Mouse (Mus musculus) limb, embryonic 12.5 days (tissue): ENCODE data around the gene Irf2bp1. TPM values are rescaled to one million over a fixed set of nuclear protein-coding genes. Genes with fewer than 3 reads are reported as not detected.

ENCODE experiments used
- ATAC-seq: fragments of 200-750 bp; cut with Nextera tagmentation; 2 replicates; pipeline ENCODE4 v1.8.0; 2017; ENCODE audit warnings: low read depth, moderate TSS enrichment; ENCODE audit not compliant: insufficient number of reproducible peaks, insufficient read depth, low FRiP score, low TSS enrichment
- H3K27ac ChIP-seq: fragments of 300-500 bp; sonication (generic); 2 replicates; pipeline ENCODE4 v1.5.1; 2016; ENCODE audit warnings: mild to moderate bottlenecking, moderate library complexity
- H3K27me3 ChIP-seq: fragments of 300-500 bp; sonication (generic); 2 replicates; pipeline ENCODE4 v1.6.1; 2016; ENCODE audit warnings: mild to moderate bottlenecking, moderate library complexity
- H3K36me3 ChIP-seq: fragments of 300-500 bp; sonication (generic); 2 replicates; pipeline ENCODE4 v1.6.1; 2016; ENCODE audit warnings: mild to moderate bottlenecking, moderate library complexity
- H3K4me1 ChIP-seq: fragments of 300-500 bp; sonication (generic); replicated peaks from 2 replicates; pipeline ENCODE4 v1.6.1; 2016
- H3K4me2 ChIP-seq: fragments of 300-500 bp; sonication (generic); 2 replicates; pipeline ENCODE4 v1.6.1; 2016; ENCODE audit warnings: mild to moderate bottlenecking, moderate library complexity
- H3K4me3 ChIP-seq: fragments of 300-500 bp; sonication (generic); replicated peaks from 2 replicates; pipeline ENCODE4 v1.5.1; 2016; ENCODE audit warnings: mild to moderate bottlenecking
- H3K9ac ChIP-seq: fragments of 300-500 bp; sonication (generic); replicated peaks from 2 replicates; pipeline ENCODE4 v1.6.1; 2016; ENCODE audit warnings: mild to moderate bottlenecking, moderate library complexity
- H3K9me3 ChIP-seq: fragments of 300-500 bp; sonication (generic); 2 replicates; pipeline ENCODE4 v1.6.1; 2016; ENCODE audit warnings: mild to moderate bottlenecking, moderate library complexity
- WGBS: fragments of 180-500 bp; shearing (Covaris S2); methylation state at CpG from one replicate; pipeline ENCODE4 v1.1.7; 2016; 5-methylcytosine and 5-hydroxymethylcytosine counted together
- polyA plus RNA-seq: library from polyadenylated mRNA; unstranded; fragments of >200 nt; fragmentation: Nextera tagmentation; extraction: Ambion mirVana; gene quantifications from 2 replicates; pipeline ENCODE4 v1.2.1, GENCODE M21; 2016

The Irf2bp1 gene
- polyA plus RNA-seq, 1 experiment from 2014 or later: 44.4 TPM

DNA sequence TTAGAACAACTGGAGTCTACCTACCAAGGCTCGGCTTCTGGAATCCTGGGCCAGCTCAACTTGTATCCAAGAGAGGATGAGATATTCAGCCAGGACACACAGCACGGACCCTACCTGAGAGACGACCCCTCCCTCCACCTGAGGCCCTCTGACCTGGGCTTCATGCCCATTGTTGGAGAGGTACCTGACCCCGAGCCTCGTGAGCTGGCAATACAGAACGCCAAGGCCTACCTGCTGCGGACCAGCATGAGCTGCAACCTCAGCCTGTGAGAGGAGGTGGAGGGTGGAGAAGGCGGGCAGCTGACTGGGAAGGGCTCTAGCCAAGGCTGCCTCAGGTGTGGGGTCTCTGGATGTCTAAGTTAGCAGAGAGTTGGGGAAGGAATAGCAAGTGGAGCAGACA, 51.3 kb downstream of the Irf2bp1 start:
- H3K4me1 ChIP-seq: peaks cover 11% of the 10 kb centered on the region
- peaks cover 47% of the 10 kb centered on the region for H3K36me3 ChIP-seq
- H3K4me2 ChIP-seq: no peak overlapping the region
- 93% methylated on average over 8 of the region's 8 CpGs for WGBS
- ATAC-seq: no peak
- no peaks in the 10 kb centered on the region for H3K27me3 ChIP-seq
- no peak overlapping the region for H3K27ac ChIP-seq
- no peak overlapping the region for H3K4me3 ChIP-seq
- no peaks in the 10 kb centered on the region for H3K9me3 ChIP-seq
- H3K9ac ChIP-seq: no peak overlapping the region

Other genes with a start within 250 kb of the Irf2bp1 start
- gene Psg19, start 205.5 kb upstream of the Irf2bp1 start, polyA plus RNA-seq: not detected in 2 replicates
- gene Psg17, start 182.4 kb upstream of the Irf2bp1 start, polyA plus RNA-seq: 0.10 TPM in 1 of 2 replicates, not detected in the other
- not detected in 2 replicates for gene Mill2, start 164.1 kb upstream of the Irf2bp1 start, polyA plus RNA-seq
- 0.44 and 0.60 TPM in 2 replicates for gene Pglyrp1, start 132.7 kb upstream of the Irf2bp1 start, polyA plus RNA-seq
- 39.9 and 45.3 TPM in 2 replicates for gene Ccdc61, start 93.6 kb upstream of the Irf2bp1 start, polyA plus RNA-seq
- 0.31 and 0.33 TPM in 2 replicates for gene Nova2, start 78.2 kb upstream of the Irf2bp1 start, polyA plus RNA-seq
- gene Nanos2, start 16.6 kb upstream of the Irf2bp1 start, polyA plus RNA-seq: not detected in 2 replicates
- 6.4 and 6.5 TPM in 2 replicates for gene Mypop, start 12.8 kb upstream of the Irf2bp1 start, polyA plus RNA-seq
- 0.81 and 1.8 TPM in 2 replicates for gene Foxa3, start 19.5 kb downstream of the Irf2bp1 start, polyA plus RNA-seq
- gene Sympk, start 20.3 kb downstream of the Irf2bp1 start, polyA plus RNA-seq: 51.9 and 56.0 TPM in 2 replicates
- gene Rsph6a, start 50.6 kb downstream of the Irf2bp1 start, polyA plus RNA-seq: not detected in 2 replicates
- 17.9 and 21.6 TPM in 2 replicates for gene Dmwd, start 72.2 kb downstream of the Irf2bp1 start, polyA plus RNA-seq
- 17.7 and 18.9 TPM in 2 replicates for gene Dmpk, start 79.8 kb downstream of the Irf2bp1 start, polyA plus RNA-seq
- 11.2 and 12.5 TPM in 2 replicates for gene Six5, start 90.5 kb downstream of the Irf2bp1 start, polyA plus RNA-seq
- gene Gm4969, start 114.3 kb downstream of the Irf2bp1 start, polyA plus RNA-seq: 3.3 and 3.5 TPM in 2 replicates
- gene Fbxo46, start 115.8 kb downstream of the Irf2bp1 start, polyA plus RNA-seq: 19.3 and 19.6 TPM in 2 replicates
- gene Qpctl, start 145.2 kb downstream of the Irf2bp1 start, polyA plus RNA-seq: 15.9 and 17.2 TPM in 2 replicates
- 161 and 170 TPM in 2 replicates for gene Snrpd2, start 145.7 kb downstream of the Irf2bp1 start, polyA plus RNA-seq
- 0.18 and 0.36 TPM in 2 replicates for gene Gipr, start 162.1 kb downstream of the Irf2bp1 start, polyA plus RNA-seq
- gene Eml2, start 172.4 kb downstream of the Irf2bp1 start, polyA plus RNA-seq: 3.9 and 5.9 TPM in 2 replicates
- gene Gpr4, start 208.5 kb downstream of the Irf2bp1 start, polyA plus RNA-seq: 4.4 and 5.7 TPM in 2 replicates
- 38.7 and 39.5 TPM in 2 replicates for gene Opa3, start 224.3 kb downstream of the Irf2bp1 start, polyA plus RNA-seq